Mouse (Mus musculus) ES-Bruce4 (cell line): ENCODE results near the gene Olfr1411.

Source experiments
- CTCF ChIP-seq: IDR thresholded peaks from one replicate; pipeline ENCODE4 v1.8.1; 2011; ENCODE audit warnings: low read depth, low read length
- EP300 ChIP-seq: IDR thresholded peaks from 2 replicates; pipeline ENCODE4 v1.6.1; 2011; ENCODE audit warnings: low read depth, low read length; ENCODE audit not compliant: insufficient read depth
- POLR2A ChIP-seq: IDR thresholded peaks from one replicate; pipeline ENCODE4 v1.8.1; 2011; ENCODE audit warnings: low read length; ENCODE audit not compliant: insufficient read depth

DNA sequence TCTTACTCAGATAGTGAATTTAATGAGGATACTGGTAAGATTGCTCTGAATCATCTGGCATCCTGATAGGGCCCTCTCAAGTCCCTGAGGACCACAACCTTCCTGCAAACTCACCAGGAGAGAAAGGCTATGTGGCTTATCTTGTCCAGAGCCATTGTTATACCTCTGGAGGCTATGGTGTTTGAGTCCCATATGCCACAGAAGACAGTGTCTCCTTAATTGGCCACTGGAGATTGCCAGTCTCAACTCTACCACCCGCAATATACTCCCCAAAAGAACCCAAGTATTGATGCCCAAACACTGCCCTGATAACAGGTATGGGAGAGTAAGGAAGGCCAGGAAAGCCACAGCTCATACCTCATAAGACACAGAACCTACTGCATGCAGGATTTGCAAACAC lies 11.3 kb downstream of the Olfr1411 start, which contains the start of gene Olfr1410:
- no peak for TF ChIP-seq POLR2A
- TF ChIP-seq CTCF = no peak
- no peak for TF ChIP-seq EP300
